Mouse (Mus musculus): ENCODE measurements at regions not wholly inside any gene's neighbourhood (a gene's known extent, or its start where the extent isn't known, plus 50 kb on each side); places are given as distances from the start of the nearest gene placed in this dataset.
"Not testable (repeated sequence)": the region's sequence is repeated elsewhere in the genome, so short reads cannot be mapped to it uniquely, and the experiment has no call there.

DNA sequence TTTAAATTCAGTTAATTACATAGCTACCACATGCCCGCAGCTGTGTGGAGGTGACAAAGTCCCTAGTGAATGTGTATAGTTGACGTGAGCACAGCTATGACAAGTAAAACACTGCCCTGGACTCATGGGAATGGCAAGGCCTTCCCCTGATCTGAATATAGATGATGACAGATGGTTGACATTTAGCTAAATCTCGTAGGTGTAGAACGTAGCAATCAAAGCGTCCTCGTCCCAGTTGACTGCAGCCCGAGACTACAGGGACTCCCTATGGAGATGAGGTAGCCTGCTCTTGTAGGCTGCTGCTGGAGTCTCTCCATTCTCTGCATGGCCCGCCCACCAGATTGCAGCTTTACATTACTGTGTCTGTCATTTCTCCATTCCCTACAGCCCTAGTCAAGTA lies 107.0 kb upstream of the Slc1a3 start:
- H3K9me3 ChIP-seq = no peaks in the 10 kb centered on the region
- ATAC-seq (ENCODE audit: low FRiP score) = peak; percentile 44; the same call in 1 of the 2 replicates
- WGBS = 51% methylated on average over 8 of the region's 8 CpGs
- no peaks in the 10 kb centered on the region for H3K36me3 ChIP-seq
- H3K9ac ChIP-seq = no peak overlapping the region
- H3K27ac ChIP-seq = 0 out of 2 replicates have a peak overlapping the region, but pooled peaks have one; percentile 35
- H3K4me1 ChIP-seq (replicated peaks) = peaks cover 15% of the 10 kb centered on the region
- H3K4me2 ChIP-seq = no peak overlapping the region
- H3K27me3 ChIP-seq = no peaks in the 10 kb centered on the region
- no peak overlapping the region for H3K4me3 ChIP-seq

DNA sequence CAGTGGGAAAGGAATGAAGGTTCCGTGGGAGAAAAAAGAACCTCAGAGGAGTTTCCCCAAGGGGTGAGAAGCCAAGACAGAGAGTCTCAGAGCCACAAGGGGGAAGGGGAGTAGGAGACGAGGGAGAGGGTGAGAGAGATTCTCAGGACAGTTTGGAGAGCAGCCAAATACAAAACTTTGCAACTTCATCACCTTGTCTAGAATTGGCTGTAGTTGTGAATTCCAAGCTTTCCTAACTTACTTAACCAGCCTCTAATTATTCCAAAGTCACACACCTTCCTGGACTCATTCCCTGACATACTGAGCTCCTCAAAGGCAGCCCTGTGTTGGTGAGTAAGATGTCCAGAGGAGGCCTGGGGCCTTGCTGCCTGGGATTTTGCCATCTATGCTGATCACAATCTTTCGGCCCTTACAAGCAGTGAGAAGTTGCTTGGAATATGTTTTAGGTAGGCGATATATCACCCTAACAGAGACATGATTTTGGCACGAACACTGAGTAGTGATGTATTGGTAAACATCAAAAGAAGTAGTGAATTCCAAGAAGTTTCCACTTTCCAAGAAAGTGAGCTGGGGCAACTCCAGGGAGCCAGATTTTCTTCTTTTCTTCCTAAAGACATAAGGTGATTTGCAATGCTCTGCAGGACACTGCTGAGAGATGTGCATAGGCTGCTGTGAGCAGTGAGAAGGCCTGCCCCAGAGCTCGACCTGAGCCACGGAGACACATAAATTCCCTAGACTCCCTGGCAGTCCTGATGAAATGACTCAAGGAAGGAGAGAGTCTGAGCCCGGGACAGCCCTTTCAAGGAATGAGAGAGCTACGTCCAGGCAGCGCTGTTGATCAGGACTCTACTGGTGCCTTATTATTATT lies 106.2 kb upstream of the Slc1a3 start:
- H3K9me3 ChIP-seq = no peaks in the 10 kb centered on the region
- ATAC-seq (ENCODE audit: low FRiP score) = peak; percentile 62; the same call in 1 of the 2 replicates
- no peak overlapping the region for H3K27ac ChIP-seq
- H3K27me3 ChIP-seq = no peaks in the 10 kb centered on the region
- peaks cover 15% of the 10 kb centered on the region for H3K4me1 ChIP-seq (replicated peaks)
- no peak overlapping the region for H3K4me3 ChIP-seq
- H3K9ac ChIP-seq = no peak overlapping the region
- 47% methylated on average over 10 of the region's 10 CpGs for WGBS
- no peak overlapping the region for H3K4me2 ChIP-seq
- no peaks in the 10 kb centered on the region for H3K36me3 ChIP-seq

GRCm38 (mm10) chr15:8815958-8816357 lies 105.4 kb upstream of the Slc1a3 start:
- 55% methylated on average over 2 of the region's 2 CpGs for WGBS
- Histone ChIP-seq H3K36me3 (no peaks in the 10 kb centered on the region), H3K9ac (no peak overlapping the region), H3K27me3 (no peaks in the 10 kb centered on the region), H3K4me3 (no peak overlapping the region), H3K9me3 (no peaks in the 10 kb centered on the region), H3K27ac (peak overlapping the region; percentile 64; the same call in 1 of the 2 replicates), H3K4me2 (no peak overlapping the region), H3K4me1 (replicated peaks) (peaks cover 15% of the 10 kb centered on the region)
- ATAC-seq (ENCODE audit: low FRiP score) = 0 out of 2 replicates have a peak, but pooled peaks have one; percentile 47

DNA sequence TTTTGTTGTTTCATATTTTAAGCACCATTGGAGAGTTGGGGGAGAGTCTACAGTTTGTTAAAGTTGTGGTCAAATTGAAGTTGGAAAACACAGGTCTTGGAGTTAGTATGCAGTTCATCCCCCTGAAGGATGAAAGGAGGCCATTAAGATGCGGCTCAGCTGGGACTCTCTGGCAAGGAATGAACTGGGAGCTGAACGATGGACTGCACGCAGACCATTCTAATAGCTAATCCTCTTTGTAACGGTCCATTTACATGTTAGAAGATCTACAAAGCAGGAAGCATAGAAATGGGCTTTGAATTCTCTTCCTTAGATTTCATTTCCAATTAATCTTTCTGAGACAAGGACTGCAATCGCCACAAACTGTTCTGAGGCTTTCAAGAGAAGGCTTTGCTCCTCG lies 104.7 kb upstream of the Slc1a3 start:
- H3K36me3 ChIP-seq = no peaks in the 10 kb centered on the region
- H3K9ac ChIP-seq = no peak overlapping the region
- peaks cover 15% of the 10 kb centered on the region for H3K4me1 ChIP-seq (replicated peaks)
- no peak overlapping the region for H3K4me3 ChIP-seq
- no peaks in the 10 kb centered on the region for H3K9me3 ChIP-seq
- no peak overlapping the region for H3K27ac ChIP-seq
- ATAC-seq (ENCODE audit: low FRiP score) = peak; percentile 59
- 24% methylated on average over 6 of the region's 6 CpGs for WGBS
- H3K4me2 ChIP-seq = no peak overlapping the region
- no peaks in the 10 kb centered on the region for H3K27me3 ChIP-seq

- 66% methylated on average over 8 of the region's 8 CpGs for WGBS
- Histone ChIP-seq H3K36me3 (no peaks in the 10 kb centered on the region), H3K27me3 (no peaks in the 10 kb centered on the region), H3K27ac (no peak overlapping the region), H3K4me1 (replicated peaks) (no peaks in the 10 kb centered on the region), H3K4me3 (no peak overlapping the region), H3K4me2 (no peak overlapping the region), H3K9ac (no peak overlapping the region), H3K9me3 (no peaks in the 10 kb centered on the region)
- ATAC-seq (ENCODE audit: low FRiP score) = no peak
These were observed 95.8 kb upstream of the Slc1a3 start for GRCm38 (mm10) chr15:8806354-8806753.

GRCm38 (mm10) chr15:8805565-8805964 lies 95.0 kb upstream of the Slc1a3 start:
- H3K27ac ChIP-seq; H3K4me3 ChIP-seq; H3K4me1 ChIP-seq (replicated peaks); H3K9me3 ChIP-seq; ATAC-seq (ENCODE audit: low FRiP score); H3K9ac ChIP-seq; H3K4me2 ChIP-seq; H3K27me3 ChIP-seq; H3K36me3 ChIP-seq: not testable (repeated sequence)
- 98% methylated on average over 5 of the region's 5 CpGs for WGBS

- Histone ChIP-seq H3K27ac (no peak overlapping the region), H3K9ac (no peak overlapping the region), H3K27me3 (no peaks in the 10 kb centered on the region), H3K36me3 (no peaks in the 10 kb centered on the region), H3K4me1 (replicated peaks) (no peaks in the 10 kb centered on the region), H3K4me2 (no peak overlapping the region), H3K9me3 (no peaks in the 10 kb centered on the region), H3K4me3 (no peak overlapping the region)
- no peak for ATAC-seq (ENCODE audit: low FRiP score)
- WGBS = 74% methylated on average over 7 of the region's 7 CpGs
These were observed 91.5 kb upstream of the Slc1a3 start for GRCm38 (mm10) chr15:8802058-8802457.

GRCm38 (mm10) chr15:8797015-8797414 lies 86.5 kb upstream of the Slc1a3 start:
- no peaks in the 10 kb centered on the region for H3K9me3 ChIP-seq
- H3K9ac ChIP-seq = no peak overlapping the region
- no peaks in the 10 kb centered on the region for H3K36me3 ChIP-seq
- H3K27ac ChIP-seq = no peak overlapping the region
- no peak overlapping the region for H3K4me3 ChIP-seq
- ATAC-seq (ENCODE audit: low FRiP score) = no peak
- H3K27me3 ChIP-seq = no peaks in the 10 kb centered on the region
- H3K4me1 ChIP-seq (replicated peaks) = no peaks in the 10 kb centered on the region
- H3K4me2 ChIP-seq = no peak overlapping the region
- WGBS = 96% methylated on average over 1 of the region's 1 CpGs

GRCm38 (mm10) chr15:8792106-8792505 lies 81.5 kb upstream of the Slc1a3 start:
- no peak overlapping the region for H3K4me3 ChIP-seq
- H3K27me3 ChIP-seq = no peaks in the 10 kb centered on the region
- ATAC-seq (ENCODE audit: low FRiP score) = no peak
- H3K36me3 ChIP-seq = no peaks in the 10 kb centered on the region
- H3K9me3 ChIP-seq = no peaks in the 10 kb centered on the region
- no peaks in the 10 kb centered on the region for H3K4me1 ChIP-seq (replicated peaks)
- no peak overlapping the region for H3K4me2 ChIP-seq
- H3K27ac ChIP-seq = no peak overlapping the region
- no peak overlapping the region for H3K9ac ChIP-seq
- WGBS = 84% methylated on average over 2 of the region's 2 CpGs

DNA sequence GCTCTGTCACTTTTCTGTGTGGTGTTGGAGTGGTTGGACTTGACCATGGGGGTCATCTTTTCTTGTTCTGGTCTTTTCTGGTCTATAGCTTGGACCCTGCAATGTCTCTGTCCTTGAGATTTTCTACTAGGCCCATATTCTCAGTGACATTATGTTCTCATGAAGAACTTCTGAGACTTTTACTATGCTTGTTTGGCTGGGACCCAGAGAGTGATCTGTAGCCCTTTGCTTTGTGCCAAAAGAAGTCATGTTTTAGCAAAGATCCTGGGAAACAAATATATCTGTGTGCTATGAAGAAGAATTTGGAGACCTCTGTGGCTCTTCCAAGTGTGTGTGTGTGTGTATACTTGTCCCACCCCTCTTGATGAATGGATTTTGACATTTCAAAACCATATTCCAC lies 79.4 kb upstream of the Slc1a3 start:
- H3K27me3 ChIP-seq = no peaks in the 10 kb centered on the region
- H3K36me3 ChIP-seq = no peaks in the 10 kb centered on the region
- no peak overlapping the region for H3K9ac ChIP-seq
- H3K4me1 ChIP-seq (replicated peaks) = peaks cover 9% of the 10 kb centered on the region
- no peak for ATAC-seq (ENCODE audit: low FRiP score)
- no peak overlapping the region for H3K4me3 ChIP-seq
- no peak overlapping the region for H3K27ac ChIP-seq
- no peak overlapping the region for H3K4me2 ChIP-seq
- H3K9me3 ChIP-seq = no peaks in the 10 kb centered on the region

DNA sequence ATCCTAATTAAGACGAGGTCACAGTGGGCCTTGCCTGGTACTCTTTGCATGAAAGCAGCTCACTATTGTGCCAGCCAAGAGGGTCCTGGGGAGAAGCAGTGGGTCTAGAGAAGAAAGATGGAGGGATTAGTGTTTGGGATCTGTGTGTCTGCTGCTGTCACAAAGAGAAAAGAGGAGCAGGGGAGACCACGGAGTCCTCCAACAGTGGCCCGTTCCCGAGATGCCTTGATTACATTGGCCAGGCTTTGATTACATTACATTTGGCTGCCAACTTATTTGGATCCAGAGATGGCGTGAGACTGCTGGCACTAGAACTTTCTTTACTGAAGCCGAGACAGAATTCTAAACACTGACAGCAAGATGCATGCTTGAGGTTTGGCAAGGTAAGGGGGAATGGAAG lies 78.4 kb upstream of the Slc1a3 start:
- H3K9ac ChIP-seq = no peak overlapping the region
- H3K27me3 ChIP-seq = no peaks in the 10 kb centered on the region
- 70% methylated on average over 6 of the region's 6 CpGs for WGBS
- ATAC-seq (ENCODE audit: low FRiP score) = no peak
- H3K4me1 ChIP-seq (replicated peaks) = peaks cover 9% of the 10 kb centered on the region
- H3K4me2 ChIP-seq = no peak overlapping the region
- H3K27ac ChIP-seq = no peak overlapping the region
- no peaks in the 10 kb centered on the region for H3K9me3 ChIP-seq
- H3K36me3 ChIP-seq = no peaks in the 10 kb centered on the region
- no peak overlapping the region for H3K4me3 ChIP-seq

GRCm38 (mm10) chr15:8785537-8785936 lies 75.0 kb upstream of the Slc1a3 start:
- peak; percentile 34; the same call in 1 of the 2 replicates for ATAC-seq (ENCODE audit: low FRiP score)
- Histone ChIP-seq H3K36me3 (no peaks in the 10 kb centered on the region), H3K4me3 (no peak overlapping the region), H3K27me3 (no peaks in the 10 kb centered on the region), H3K9me3 (no peaks in the 10 kb centered on the region), H3K27ac (peak overlapping the region; percentile 30; the same call in 1 of the 2 replicates), H3K4me2 (no peak overlapping the region), H3K9ac (no peak overlapping the region), H3K4me1 (replicated peaks) (peaks cover 15% of the 10 kb centered on the region)
- WGBS = 49% methylated on average over 6 of the region's 6 CpGs

DNA sequence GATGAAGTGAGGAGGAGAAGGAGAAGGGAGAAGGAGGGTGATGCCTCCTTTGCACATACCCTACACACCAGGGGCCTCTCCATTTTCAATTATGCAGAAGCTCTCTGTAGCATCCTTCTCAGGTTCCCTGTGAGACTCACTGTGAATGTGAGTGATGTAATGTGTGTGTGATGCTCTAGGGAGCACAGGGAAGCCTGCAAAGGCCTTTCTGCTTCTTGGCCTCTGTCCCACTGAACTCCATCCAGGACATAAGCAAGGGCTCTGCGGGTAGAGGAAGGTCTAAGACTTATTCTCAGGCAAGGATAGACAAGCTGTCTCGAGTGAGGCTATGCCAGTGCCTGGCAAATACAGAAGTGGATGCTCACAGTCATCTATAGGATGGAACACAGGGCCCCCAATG lies 73.0 kb upstream of the Slc1a3 start:
- no peak for ATAC-seq (ENCODE audit: low FRiP score)
- no peaks in the 10 kb centered on the region for H3K27me3 ChIP-seq
- H3K4me2 ChIP-seq = no peak overlapping the region
- H3K9me3 ChIP-seq = no peaks in the 10 kb centered on the region
- peaks cover 15% of the 10 kb centered on the region for H3K4me1 ChIP-seq (replicated peaks)
- no peak overlapping the region for H3K4me3 ChIP-seq
- no peaks in the 10 kb centered on the region for H3K36me3 ChIP-seq
- H3K9ac ChIP-seq = no peak overlapping the region
- H3K27ac ChIP-seq = no peak overlapping the region
- 89% methylated on average over 2 of the region's 2 CpGs for WGBS

Measured in hindbrain, embryonic 13.5 days (tissue).